Mouse (Mus musculus) 3134 (cell line): ENCODE measurements at regions not wholly inside any gene's neighbourhood (a gene's known extent, or its start where the extent isn't known, plus 50 kb on each side); places are given as distances from the start of the nearest gene placed in this dataset.
A peak's percentile ranks its signal among the peaks of the same experiment; 100 is the strongest.

Experiments
- DNase-seq: peaks from one replicate; pipeline ENCODE4 v3.0.0-alpha.2; 2011; ENCODE audit warnings: low spot score; ENCODE audit not compliant: insufficient read length; ENCODE audit errors: extremely low read depth

- no peak for DNase-seq
These were observed 117.0 kb upstream of the Id2 start for GRCm38 (mm10) chr12:25213782-25214478.

DNA sequence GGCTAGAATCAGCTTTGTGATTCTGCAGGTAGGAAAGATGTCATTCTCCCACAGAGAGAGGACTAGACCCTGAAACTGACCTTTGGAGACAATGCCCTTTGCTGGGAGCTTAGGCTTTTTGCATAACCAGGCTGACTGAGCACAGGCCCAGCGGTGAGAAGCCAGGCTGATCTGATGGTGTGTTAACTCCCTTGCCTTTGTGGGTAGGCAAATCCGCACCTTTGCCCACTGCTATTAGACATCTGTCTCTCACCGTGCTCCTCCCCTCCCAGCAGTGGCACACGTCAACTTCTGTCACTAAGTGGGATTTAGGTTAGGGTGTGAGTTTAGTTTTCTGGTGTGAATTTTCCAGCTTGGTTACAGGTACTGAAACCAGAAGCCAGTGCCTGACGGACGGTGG, 114.4 kb upstream of the Id2 start:
- no peak for DNase-seq

GRCm38 (mm10) chr12:25210597-25210996, 113.7 kb upstream of the Id2 start:
- no peak for DNase-seq

- DNase-seq: no peak
These were observed 112.4 kb upstream of the Id2 start for GRCm38 (mm10) chr12:25209333-25209728.

DNA sequence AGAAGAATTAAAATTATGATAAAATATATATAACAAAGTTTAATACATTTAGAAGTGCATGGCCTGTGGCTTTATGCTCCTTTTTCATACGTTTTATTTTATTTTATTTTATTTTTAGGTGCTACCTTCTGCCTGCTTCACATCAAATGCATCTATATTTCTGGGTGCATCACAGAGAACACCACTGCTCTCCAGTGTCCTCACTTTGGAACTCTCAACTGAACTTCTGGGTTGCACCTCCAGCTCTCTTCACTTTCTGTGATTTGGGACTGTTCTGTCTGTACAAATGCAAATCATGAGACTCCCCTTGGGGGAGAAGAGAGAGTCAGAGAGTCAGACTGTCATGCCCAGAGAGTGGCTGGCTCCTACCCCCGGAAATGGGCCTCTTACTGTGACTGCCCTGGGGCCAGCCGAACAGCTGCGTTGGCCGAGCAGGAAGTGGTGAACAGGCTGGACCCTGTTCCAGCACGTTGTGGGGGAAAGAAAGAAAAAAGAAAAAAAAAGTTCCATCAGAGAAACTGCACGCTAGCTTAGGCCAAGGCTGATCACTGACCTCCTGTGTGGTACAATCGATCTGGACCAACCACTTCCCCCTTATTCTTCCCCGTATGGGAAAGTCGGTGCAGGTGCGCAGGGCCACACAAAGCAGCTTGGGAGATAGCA, 111.9 kb upstream of the Id2 start:
- no peak for DNase-seq

DNA sequence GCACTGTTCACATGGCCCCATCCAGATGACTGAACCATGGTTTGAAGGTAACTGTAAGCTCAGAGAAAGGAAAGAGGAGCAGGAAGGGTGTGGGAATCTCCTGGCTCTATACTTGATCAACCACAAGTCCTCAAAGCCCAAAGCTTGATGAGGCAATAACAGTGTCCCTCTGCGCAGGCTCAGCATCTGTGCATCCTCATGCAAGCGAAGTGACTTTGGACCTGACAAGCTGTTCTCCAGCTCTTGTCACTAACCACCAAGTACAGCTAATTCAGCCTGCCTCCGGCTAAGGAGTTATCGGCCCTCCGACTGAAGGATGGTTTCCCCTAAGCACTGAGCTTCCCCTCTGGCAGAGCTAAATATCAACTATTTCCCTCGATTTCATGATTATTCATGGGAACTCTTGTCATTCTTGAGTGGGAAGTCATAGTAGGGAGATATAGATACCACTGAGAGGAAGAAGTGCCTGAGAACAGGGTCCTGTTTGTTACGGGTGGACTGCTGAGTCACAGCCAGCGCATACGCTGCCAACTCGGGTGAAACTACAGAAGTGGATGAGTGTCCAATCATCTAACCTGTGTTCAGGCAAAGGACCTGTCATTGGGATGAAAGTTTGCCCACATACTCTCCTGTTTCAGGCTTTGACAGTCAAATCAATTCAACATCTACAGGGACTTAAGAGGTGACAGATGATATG, 106.6 kb upstream of the Id2 start:
- DNase-seq: no peak

DNA sequence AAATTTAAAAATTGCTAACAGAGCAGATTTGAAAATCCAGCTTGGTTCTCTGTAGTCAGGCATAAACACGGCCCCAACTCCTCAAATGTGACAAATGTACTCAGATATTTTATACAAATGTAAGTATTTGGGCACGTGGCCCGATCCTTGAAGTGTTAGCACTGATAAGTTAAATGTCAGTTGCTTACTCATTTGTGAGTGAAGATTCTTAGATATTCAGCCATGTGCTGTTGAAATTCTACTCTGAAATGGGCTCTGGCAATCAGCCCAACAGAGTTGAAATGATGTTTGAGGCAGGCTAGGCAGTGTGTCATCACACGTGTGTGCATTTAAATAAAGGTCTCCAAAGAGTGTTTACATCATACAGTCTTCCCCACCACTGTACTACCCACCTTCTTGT, 103.2 kb upstream of the Id2 start:
- no peak for DNase-seq

- no peak for DNase-seq
These were observed 100.8 kb upstream of the Id2 start for GRCm38 (mm10) chr12:25197757-25198156.

- no peak for DNase-seq
These were observed 99.1 kb upstream of the Id2 start for GRCm38 (mm10) chr12:25196022-25196421.

DNA sequence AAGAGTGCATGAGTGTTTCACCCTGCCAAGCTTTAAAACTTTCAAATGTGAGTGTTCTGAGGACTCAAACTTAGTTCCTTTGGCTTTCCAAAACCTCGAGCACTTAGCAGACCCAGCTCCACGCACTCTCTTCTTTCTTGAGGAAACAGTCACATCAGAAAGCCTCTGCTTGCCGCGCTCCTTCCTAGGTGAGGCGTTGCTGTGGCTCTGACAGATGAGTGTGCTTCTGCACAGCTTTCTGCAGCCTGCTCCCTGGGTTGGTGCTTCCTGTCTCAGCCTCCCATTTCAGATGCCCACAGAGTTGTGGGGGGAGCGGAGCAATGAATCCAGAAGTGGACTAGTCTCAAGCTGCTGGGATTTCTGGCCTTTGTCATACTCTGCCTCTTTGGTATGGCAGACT, 95.3 kb upstream of the Id2 start:
- DNase-seq: no peak

- DNase-seq: peak; percentile 75
These were observed 93.4 kb upstream of the Id2 start for GRCm38 (mm10) chr12:25190360-25190759.

GRCm38 (mm10) chr12:25189174-25189761, 92.3 kb upstream of the Id2 start:
- peak; percentile 92 for DNase-seq

- no peak for DNase-seq
These were observed 91.6 kb upstream of the Id2 start for GRCm38 (mm10) chr12:25188556-25188955.

GRCm38 (mm10) chr12:25187216-25187615, 90.3 kb upstream of the Id2 start:
- no peak for DNase-seq

DNA sequence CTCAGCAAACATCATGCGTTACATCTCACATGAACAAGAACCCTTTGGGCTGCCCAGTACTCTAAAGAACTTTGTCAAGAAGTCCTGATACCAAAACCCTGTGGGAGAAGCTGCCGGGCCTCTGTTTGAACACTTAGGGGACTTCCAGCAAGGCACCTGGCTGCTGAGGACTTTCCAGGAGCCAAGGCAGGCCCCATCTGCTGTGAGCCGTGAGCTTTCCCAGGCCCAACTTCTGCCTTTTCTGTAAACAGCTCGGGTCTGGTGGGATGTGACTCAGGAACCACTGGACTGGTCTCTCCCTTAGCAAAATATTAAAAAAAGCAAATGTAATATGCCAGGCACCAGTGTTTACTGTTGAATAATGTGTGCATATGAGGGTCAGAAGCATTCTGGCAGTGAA, 85.7 kb upstream of the Id2 start:
- DNase-seq: no peak

- DNase-seq: peak; percentile 60
These were observed 84.4 kb upstream of the Id2 start for GRCm38 (mm10) chr12:25181317-25181716.

DNA sequence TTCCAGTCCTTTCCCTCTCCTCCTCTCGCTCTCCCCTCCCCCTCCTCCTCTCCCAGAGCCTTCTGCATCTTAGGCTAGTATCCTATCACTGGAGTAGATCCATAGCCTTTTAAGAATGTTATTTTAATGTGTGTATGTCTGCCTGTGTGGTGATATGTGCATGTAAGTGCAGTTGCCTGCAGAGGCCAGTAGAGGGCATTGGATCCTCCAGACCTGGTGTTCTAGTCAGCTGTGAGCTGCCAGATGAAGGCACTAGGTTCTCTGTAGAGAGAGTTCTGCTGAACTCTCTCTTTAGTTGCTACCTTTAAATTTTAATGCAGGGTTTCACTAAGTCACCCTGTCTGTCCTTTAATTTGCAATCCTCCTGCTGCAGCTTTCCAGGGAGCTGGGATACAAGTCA, 83.9 kb upstream of the Id2 start:
- peak; percentile 20 for DNase-seq

DNA sequence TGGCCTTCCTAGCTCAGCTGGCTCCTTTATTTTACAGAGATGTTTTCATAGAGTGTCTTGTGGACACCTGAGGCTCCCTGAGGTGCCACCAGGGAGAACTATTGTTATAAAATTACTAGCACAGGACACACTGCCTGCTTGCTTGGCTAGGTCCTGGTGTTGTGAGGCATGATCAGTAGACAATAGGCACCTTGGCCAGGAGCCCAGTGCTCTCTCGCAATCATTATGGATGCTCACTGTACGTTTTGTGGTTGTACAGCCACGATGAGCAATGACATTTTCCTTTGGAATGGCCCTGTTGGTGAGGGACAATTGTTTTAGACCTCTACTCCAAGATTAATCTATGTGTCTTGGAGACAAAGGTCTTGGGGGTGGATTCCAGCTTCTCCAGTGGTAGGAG, 83.3 kb upstream of the Id2 start:
- no peak for DNase-seq

DNA sequence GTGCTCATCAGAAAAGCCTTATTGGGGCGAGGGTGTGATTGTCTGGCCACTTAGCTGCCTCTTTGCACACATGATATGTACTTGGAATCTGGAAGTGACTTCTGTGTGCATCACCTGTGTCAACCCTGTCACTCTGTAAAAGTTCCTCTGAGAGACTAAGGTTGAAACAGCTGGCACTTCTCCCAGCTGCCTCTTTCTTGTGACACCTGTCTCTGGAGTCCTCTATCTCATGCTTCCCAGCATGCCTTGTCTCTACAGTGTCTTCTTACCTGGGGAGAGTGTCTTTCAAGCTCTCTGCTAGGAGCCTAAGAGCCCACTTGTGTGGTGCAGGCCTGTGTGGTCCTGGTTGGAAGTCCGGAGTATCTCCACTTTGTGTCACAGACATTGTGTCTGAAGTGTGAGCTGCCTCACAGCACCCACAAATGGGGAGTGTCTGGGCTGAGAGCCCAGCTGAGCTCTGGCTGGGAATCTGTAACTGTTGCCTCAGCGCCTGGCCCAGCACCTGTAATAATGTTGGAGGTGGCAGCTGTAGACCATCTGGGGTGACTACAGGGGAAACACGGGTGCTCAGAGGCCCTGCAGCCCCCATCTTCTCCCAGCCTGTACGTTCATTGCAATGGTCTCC, 81.7 kb upstream of the Id2 start:
- no peak for DNase-seq

DNA sequence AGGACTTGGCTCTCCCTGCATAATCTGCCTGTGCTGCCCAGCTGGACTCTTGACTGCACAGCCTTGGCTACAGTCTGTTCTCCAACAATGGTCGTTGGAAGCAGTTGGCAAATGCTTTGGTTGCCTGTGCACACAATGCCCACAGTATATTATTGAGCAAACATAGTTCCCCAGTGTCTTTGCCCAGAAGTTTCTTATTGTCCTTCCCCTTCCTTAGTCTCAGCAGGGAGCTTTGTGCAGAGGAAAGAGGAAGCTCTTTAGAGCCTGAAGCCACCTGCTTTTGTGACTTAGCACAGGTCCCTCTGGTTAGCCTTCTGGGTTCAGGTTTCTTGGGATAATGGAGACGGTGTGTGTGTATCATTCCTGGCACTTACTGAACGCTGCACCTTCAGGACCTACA, 80.9 kb upstream of the Id2 start:
- no peak for DNase-seq

DNA sequence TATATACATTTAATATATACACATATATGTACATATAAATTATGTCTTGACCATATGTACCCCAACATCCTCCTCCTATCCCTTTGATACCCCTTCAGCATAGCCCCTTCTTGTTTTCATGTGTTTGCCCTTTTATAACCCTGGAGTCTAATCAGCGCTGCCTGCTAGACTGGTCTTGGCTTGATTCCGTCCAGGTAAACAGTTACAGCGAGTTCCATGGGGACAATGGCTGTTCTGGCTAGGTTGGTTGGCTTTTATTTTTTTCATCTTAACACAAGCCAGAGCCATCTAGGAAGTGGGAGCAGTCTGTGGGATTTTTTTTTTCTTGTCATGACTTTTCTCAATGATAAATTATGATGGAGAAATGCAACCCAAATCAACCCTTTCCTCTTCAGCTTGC, 79.6 kb upstream of the Id2 start:
- no peak for DNase-seq
